Mouse (Mus musculus) mouse trophoblast stem cell (cell line): ENCODE measurements around the gene Bank1.

ENCODE experiments used
- in situ Hi-C, 2 experiments: fragments of 300-500 bp; cut with MseI, MboI; formaldehyde crosslinking; loops; 2 replicates in 1 of 2; 3 replicates in 1 of 2; pipeline ENCODE4 v1.15.1; 2025

Gene Bank1

GRCm38 (mm10) chr3:136007081-136007828 is 318.6 kb downstream of the Bank1 start:
- in situ Hi-C loops: no loop called here
